Mouse (Mus musculus) limb, embryonic 14.5 days (tissue): ENCODE measurements around the gene Agbl1. TPM values are rescaled to one million over a fixed set of nuclear protein-coding genes. Genes with fewer than 3 reads are reported as not detected.
A peak's percentile ranks its signal among the peaks of the same experiment; 100 is the strongest.

Experiments
- ATAC-seq: fragments of 200-750 bp; cut with Nextera tagmentation; 2 replicates; pipeline ENCODE4 v1.8.0; 2017; ENCODE audit warnings: low read depth, moderate number of reproducible peaks, moderate TSS enrichment; ENCODE audit not compliant: low FRiP score
- DNase-seq: peaks from one replicate; pipeline ENCODE4 v3.0.0-alpha.2; 2015; ENCODE audit warnings: low spot score
- H3K27ac ChIP-seq: fragments of 300-500 bp; sonication (generic); replicated peaks from 2 replicates; pipeline ENCODE4 v1.5.1; 2014; ENCODE audit warnings: low read depth, mild to moderate bottlenecking, low read length, moderate library complexity, mixed read lengths
- H3K27me3 ChIP-seq: fragments of 300-500 bp; sonication (generic); 2 replicates; pipeline ENCODE4 v1.6.1; 2014; ENCODE audit warnings: low read length, mixed read lengths; ENCODE audit not compliant: control insufficient read depth, insufficient read depth
- H3K36me3 ChIP-seq: fragments of 300-500 bp; sonication (generic); 2 replicates; pipeline ENCODE4 v1.6.1; 2014; ENCODE audit warnings: mild to moderate bottlenecking, low read length, moderate library complexity, mixed read lengths; ENCODE audit not compliant: control insufficient read depth, insufficient read depth
- H3K4me1 ChIP-seq: fragments of 300-500 bp; sonication (generic); 2 replicates; pipeline ENCODE4 v1.6.1; 2014; ENCODE audit warnings: antibody characterized with exemption, low read length, mixed read lengths; ENCODE audit not compliant: control insufficient read depth, insufficient read depth
- H3K4me2 ChIP-seq: fragments of 300-500 bp; sonication (generic); replicated peaks from 2 replicates; pipeline ENCODE4 v1.6.1; 2014; ENCODE audit warnings: low read depth, mild to moderate bottlenecking, low read length, moderate library complexity; ENCODE audit not compliant: severe bottlenecking
- H3K4me3 ChIP-seq: fragments of 300-500 bp; sonication (generic); replicated peaks from 2 replicates; pipeline ENCODE4 v1.5.1; 2014; ENCODE audit warnings: low read length
- H3K9ac ChIP-seq: fragments of 300-500 bp; sonication (generic); 2 replicates; pipeline ENCODE4 v1.6.1; 2014; ENCODE audit warnings: mild to moderate bottlenecking, low read depth, low read length, moderate library complexity; ENCODE audit not compliant: severe bottlenecking
- H3K9me3 ChIP-seq: fragments of 300-500 bp; sonication (generic); 2 replicates; pipeline ENCODE4 v1.6.1; 2016; ENCODE audit warnings: low read length; ENCODE audit not compliant: control insufficient read depth
- POLR2A ChIP-seq: fragments of 200-500 bp; IDR thresholded peaks from 2 replicates; pipeline ENCODE4 v1.8.0; 2012; ENCODE audit warnings: inconsistent platforms, mild to moderate bottlenecking, moderate library complexity, borderline replicate concordance; ENCODE audit not compliant: insufficient read depth, insufficient read length; ENCODE audit errors: extremely low read depth
- WGBS: fragments of 180-500 bp; shearing (Covaris S2); extraction: QIAGEN DNeasy Blood & Tissue Kit; methylation state at CpG from one replicate; pipeline ENCODE4 v1.1.7; 2014; 5-methylcytosine and 5-hydroxymethylcytosine counted together
- polyA plus RNA-seq, 2 experiments: library from polyadenylated mRNA; depleted of rRNA in 1 of 2; stranded (reverse) in 1 of 2; unstranded in 1 of 2; fragments of >200 nt; fragmentation: Nextera tagmentation in 1 of 2; extraction: Ambion mirVana in 1 of 2; gene quantifications; 2 replicates each; pipeline versions ENCODE4 v1.2.1 to v1.2.3; 2012 to 2014

Gene Agbl1
- polyA plus RNA-seq, 2 experiments, result 0.14 to 0.15 TPM

DNA sequence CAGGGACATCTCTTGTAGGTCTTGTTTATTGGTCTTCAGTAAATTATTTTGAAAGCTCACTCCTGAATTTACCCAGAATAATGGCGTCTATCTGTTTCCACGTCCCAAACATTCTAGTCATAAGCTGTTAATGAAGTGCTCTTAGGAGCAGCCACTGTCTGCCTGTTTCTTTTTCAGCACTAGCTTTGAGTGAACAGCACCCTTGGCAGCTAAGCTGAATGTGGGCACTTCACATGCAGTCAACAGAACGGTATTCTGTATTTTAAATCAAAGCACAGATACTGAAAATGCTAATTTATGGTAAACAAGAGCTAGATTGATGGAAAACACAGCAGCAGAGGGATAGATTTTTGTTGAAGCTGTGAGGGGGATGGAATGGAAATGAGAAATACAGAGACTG lies 294.6 kb downstream of the Agbl1 start:
- Histone ChIP-seq H3K9ac (no peak overlapping the region), H3K36me3 (no peaks in the 10 kb centered on the region), H3K27ac (no peak overlapping the region), H3K4me3 (no peak overlapping the region), H3K4me1 (no peaks in the 10 kb centered on the region), H3K4me2 (no peak overlapping the region), H3K27me3 (no peaks in the 10 kb centered on the region), H3K9me3 (no peaks in the 10 kb centered on the region)
- TF ChIP-seq POLR2A, result no peak
- ATAC-seq (no peak), DNase-seq (peak; percentile 27)
- WGBS, result 38% methylated on average over 3 of the region's 3 CpGs

DNA sequence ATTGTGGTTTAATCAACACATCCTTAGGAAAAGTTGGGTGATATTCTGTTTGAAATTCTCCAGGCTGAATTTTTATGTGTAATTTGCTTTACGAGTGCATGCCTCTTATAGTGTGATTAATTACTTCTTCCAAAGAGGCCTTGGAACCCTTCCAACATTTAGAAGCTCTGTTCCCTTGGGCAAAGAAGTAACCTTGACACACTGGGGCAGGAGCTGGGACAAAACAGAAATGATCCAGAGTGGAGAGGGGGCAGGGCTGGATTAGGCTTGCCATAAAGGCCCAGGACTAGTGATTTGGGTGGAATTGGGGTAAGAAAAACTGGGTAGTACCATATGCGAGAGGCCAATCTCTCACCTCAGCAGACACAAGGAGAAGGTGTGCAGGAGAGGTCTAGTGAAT lies 316.8 kb downstream of the Agbl1 start:
- H3K9me3 ChIP-seq, result no peaks in the 10 kb centered on the region
- WGBS, result 11% methylated on average over 2 of the region's 2 CpGs
- no peaks in the 10 kb centered on the region for H3K27me3 ChIP-seq

DNA sequence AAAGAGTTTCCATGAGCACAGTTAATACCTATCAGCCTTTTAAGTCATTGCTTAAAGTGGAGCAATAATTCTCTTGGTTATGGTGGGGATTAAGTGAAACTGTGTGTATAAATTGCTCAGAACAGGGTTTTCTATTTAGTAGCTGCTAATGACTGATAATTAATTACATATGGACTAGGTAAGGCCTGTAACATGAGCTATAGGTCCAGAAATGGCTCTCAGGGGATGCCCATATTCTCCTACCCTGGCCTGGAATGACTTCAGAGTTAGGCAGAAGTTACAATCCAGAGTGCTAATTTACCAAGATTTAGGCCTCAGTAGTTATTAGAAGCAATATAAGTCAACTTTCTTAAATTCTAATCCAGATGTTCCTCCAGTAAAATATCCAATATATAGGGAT lies 317.6 kb downstream of the Agbl1 start:
- ATAC-seq (no peak; the same call in 1 of the 2 replicates), DNase-seq (peak; percentile 9)
- Histone ChIP-seq H3K27ac (no peak overlapping the region), H3K9ac (no peak overlapping the region), H3K9me3 (no peaks in the 10 kb centered on the region), H3K4me3 (no peak overlapping the region), H3K36me3 (no peaks in the 10 kb centered on the region), H3K4me2 (no peak overlapping the region), H3K27me3 (no peaks in the 10 kb centered on the region), H3K4me1 (peaks cover 9% of the 10 kb centered on the region; the same call in 1 of the 2 replicates)
- TF ChIP-seq POLR2A, result no peak

More for the DNA sequence above, 316.8 kb downstream of the Agbl1 start:
- no peaks in the 10 kb centered on the region for H3K36me3 ChIP-seq
- H3K9ac ChIP-seq, result no peak overlapping the region
- H3K27ac ChIP-seq, result no peak overlapping the region
- no peak for TF ChIP-seq POLR2A
- no peak overlapping the region for H3K4me3 ChIP-seq
- ATAC-seq, result no peak
- DNase-seq, result peak; percentile 39
- H3K4me2 ChIP-seq, result no peak overlapping the region
- 0 out of 2 replicates have a peak, but pooled peaks cover 6% of the 10 kb centered on the region for H3K4me1 ChIP-seq

DNA sequence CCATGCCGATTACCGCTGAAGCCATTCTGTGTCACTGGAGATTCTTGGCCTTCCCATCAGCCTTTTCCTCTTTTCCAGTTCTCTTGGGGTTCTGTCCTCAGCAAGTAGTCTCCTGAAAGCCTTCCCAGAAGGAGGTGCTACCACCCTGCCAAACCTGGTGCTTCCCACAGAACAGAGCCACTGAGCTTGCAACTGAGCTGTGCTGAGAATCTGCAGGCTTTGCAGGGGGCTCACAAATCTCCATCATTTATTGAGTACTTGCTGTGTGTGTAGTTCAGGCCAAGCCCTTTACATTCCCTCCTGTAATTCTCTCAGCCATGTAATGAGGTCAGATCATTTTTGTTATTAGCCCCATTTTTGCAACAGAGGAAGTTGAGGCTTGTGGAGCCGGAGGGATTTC lies 322.2 kb downstream of the Agbl1 start:
- TF ChIP-seq POLR2A, result no peak
- Histone ChIP-seq H3K27ac (no peak overlapping the region), H3K9ac (no peak overlapping the region), H3K9me3 (no peaks in the 10 kb centered on the region), H3K36me3 (no peaks in the 10 kb centered on the region), H3K4me1 (peaks cover 3% of the 10 kb centered on the region; the same call in 1 of the 2 replicates), H3K4me3 (no peak overlapping the region), H3K4me2 (no peak overlapping the region), H3K27me3 (no peaks in the 10 kb centered on the region)
- WGBS, result 25% methylated on average over 3 of the region's 3 CpGs
- ATAC-seq (no peak), DNase-seq (no peak)

DNA sequence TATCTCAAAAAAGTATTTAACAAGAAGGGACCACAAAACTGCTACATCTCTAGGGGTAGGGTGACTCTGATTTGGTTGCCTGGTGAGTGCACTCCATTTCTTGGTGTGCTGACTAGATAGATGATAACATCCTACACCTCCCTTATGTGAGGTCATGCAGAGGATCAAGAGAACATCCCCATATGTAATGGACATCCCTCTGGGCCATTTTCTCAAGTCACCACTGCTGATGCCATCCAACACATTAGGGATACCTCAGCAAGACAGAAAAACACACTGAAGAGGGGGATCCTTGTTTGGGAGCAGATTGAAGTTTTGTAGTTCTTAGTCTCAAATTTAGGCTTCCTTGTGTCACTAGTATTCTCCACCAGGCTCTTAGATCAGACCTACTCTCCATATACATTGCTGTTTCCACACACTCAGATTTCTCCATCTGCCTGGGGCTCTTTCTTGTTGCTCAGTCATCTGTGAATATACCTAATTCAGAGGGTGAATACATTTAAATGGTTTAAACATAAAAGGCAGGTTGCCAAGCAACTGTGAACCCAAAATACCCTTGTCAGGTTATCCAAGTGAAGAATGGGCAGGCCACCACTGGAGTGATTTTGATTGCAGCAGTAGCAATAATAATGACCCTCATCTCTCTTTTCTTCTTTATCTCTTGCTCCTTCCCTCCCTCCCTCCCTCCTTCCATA lies 331.0 kb downstream of the Agbl1 start:
- TF ChIP-seq POLR2A, result no peak
- no peaks in the 10 kb centered on the region for H3K9me3 ChIP-seq
- H3K27ac ChIP-seq, result no peak overlapping the region
- no peaks in the 10 kb centered on the region for H3K36me3 ChIP-seq
- no peak overlapping the region for H3K4me3 ChIP-seq
- H3K27me3 ChIP-seq, result no peaks in the 10 kb centered on the region
- H3K4me1 ChIP-seq, result no peaks in the 10 kb centered on the region
- no peak for DNase-seq
- H3K4me2 ChIP-seq, result no peak overlapping the region
- ATAC-seq, result no peak
- no peak overlapping the region for H3K9ac ChIP-seq
